Mouse (Mus musculus): Measurements from ENCODE around the gene Pgm5. TPM values are rescaled to one million over a fixed set of nuclear protein-coding genes. Genes with fewer than 3 reads are reported as not detected.

Pgm5 gene
- polyA plus RNA-seq (2015; fragmentation: Nextera tagmentation; extraction: Ambion mirVana) = 0.87 and 0.96 TPM in 2 replicates

- H3K4me2 ChIP-seq (ENCODE audit: low read length) = peak within 1 kb of the TSS; percentile 82
- WGBS = under 1% methylated on average over 36 of the region's 39 CpGs
- TF ChIP-seq CTCF (IDR thresholded peaks at IDR 0.05; ENCODE audit: low read depth) = peak; percentile 47; the same call in 1 of the 2 replicates
- H3K4me3 ChIP-seq (replicated peaks; ENCODE audit: low read depth, low read length) = peak within 1 kb of the TSS; percentile 53
- no peak within 1 kb of the TSS for H3K27ac ChIP-seq
- no peaks in the 10 kb centered on the region for H3K36me3 ChIP-seq (ENCODE audit: insufficient read depth, low read length)
- peaks cover 9% of the 10 kb centered on the region for H3K4me1 ChIP-seq (replicated peaks; ENCODE audit: insufficient read depth, low read length)
- H3K9ac ChIP-seq (ENCODE audit: low read depth, low read length) = peak within 1 kb of the TSS; percentile 59
- ATAC-seq (replicated peaks; ENCODE audit: low FRiP score, low read depth) (peak; percentile 52; the same call in 1 of the 2 replicates), DNase-seq (ENCODE audit: low spot score) (peak; percentile 79)
- no peaks in the 10 kb centered on the region for H3K27me3 ChIP-seq (ENCODE audit: insufficient read depth, low read length)
- no peaks in the 10 kb centered on the region for H3K9me3 ChIP-seq (replicated peaks; ENCODE audit: low read length)
These were observed at the start of gene Pgm5 for GRCm38 (mm10) chr19:24861612-24862451. Gene Pgm5 (minus strand): TSS chr19:24861855.

GRCm38 (mm10) chr19:24908385-24909155 lies 46.9 kb upstream of the Pgm5 start:
- 94% methylated on average over 3 of the region's 3 CpGs for WGBS
- H3K27me3 ChIP-seq (ENCODE audit: insufficient read depth, low read length) = peaks cover 8% of the 10 kb centered on the region; the same call in 1 of the 2 replicates
- no peak overlapping the region for H3K4me3 ChIP-seq (replicated peaks; ENCODE audit: low read depth, low read length)
- no peak for DNase-seq (ENCODE audit: low spot score)
- no peak for TF ChIP-seq CTCF (IDR thresholded peaks at IDR 0.05; ENCODE audit: low read depth)
- no peak overlapping the region for H3K9ac ChIP-seq (ENCODE audit: low read depth, low read length)
- H3K36me3 ChIP-seq (ENCODE audit: insufficient read depth, low read length) = no peaks in the 10 kb centered on the region
- no peak overlapping the region for H3K27ac ChIP-seq
- no peak overlapping the region for H3K4me2 ChIP-seq (ENCODE audit: low read length)
- H3K4me1 ChIP-seq (replicated peaks; ENCODE audit: insufficient read depth, low read length) = no peaks in the 10 kb centered on the region
- H3K9me3 ChIP-seq (replicated peaks; ENCODE audit: low read length) = no peaks in the 10 kb centered on the region
- no peak for ATAC-seq (replicated peaks; ENCODE audit: low FRiP score, low read depth)

DNA sequence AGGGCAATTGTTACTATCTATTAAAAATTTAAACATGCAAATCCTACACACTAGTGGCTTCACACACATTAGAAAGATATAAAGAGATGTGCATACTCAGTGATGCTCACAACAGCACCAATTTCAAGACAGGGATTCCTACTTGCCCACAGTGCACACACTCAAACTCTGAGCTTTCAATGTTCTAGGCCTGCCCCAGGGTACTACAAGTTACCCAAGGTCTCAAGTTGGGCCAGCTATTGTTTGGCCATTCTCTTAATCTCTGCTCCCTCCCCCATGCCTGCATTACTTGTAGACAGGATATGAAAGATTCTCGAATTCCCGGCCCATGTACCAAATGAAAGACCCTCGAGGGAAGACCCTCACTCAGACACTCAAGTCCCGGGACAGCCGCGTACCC lies 46.0 kb upstream of the Pgm5 start:
- H3K4me3 ChIP-seq (replicated peaks; ENCODE audit: low read depth, low read length) = no peak overlapping the region
- H3K27me3 ChIP-seq (ENCODE audit: insufficient read depth, low read length) = peaks cover 17% of the 10 kb centered on the region; the same call in 1 of the 2 replicates
- H3K27ac ChIP-seq = no peak overlapping the region
- ATAC-seq (replicated peaks; ENCODE audit: low FRiP score, low read depth) (no peak), DNase-seq (ENCODE audit: low spot score) (no peak)
- H3K4me1 ChIP-seq (replicated peaks; ENCODE audit: insufficient read depth, low read length) = no peaks in the 10 kb centered on the region
- TF ChIP-seq CTCF (IDR thresholded peaks at IDR 0.05; ENCODE audit: low read depth) = no peak
- no peak overlapping the region for H3K9ac ChIP-seq (ENCODE audit: low read depth, low read length)
- no peak overlapping the region for H3K4me2 ChIP-seq (ENCODE audit: low read length)
- no peaks in the 10 kb centered on the region for H3K36me3 ChIP-seq (ENCODE audit: insufficient read depth, low read length)
- WGBS = 80% methylated on average over 3 of the region's 6 CpGs
- H3K9me3 ChIP-seq (replicated peaks; ENCODE audit: low read length) = no peaks in the 10 kb centered on the region

GRCm38 (mm10) chr19:24902821-24903220 lies 41.2 kb upstream of the Pgm5 start:
- Histone ChIP-seq H3K9me3 (replicated peaks; ENCODE audit: low read length) (no peaks in the 10 kb centered on the region), H3K4me3 (replicated peaks; ENCODE audit: low read depth, low read length) (no peak overlapping the region), H3K4me1 (replicated peaks; ENCODE audit: insufficient read depth, low read length) (peaks cover 10% of the 10 kb centered on the region; the same call in 1 of the 2 replicates), H3K9ac (ENCODE audit: low read depth, low read length) (no peak overlapping the region), H3K4me2 (ENCODE audit: low read length) (no peak overlapping the region), H3K27ac (no peak overlapping the region), H3K36me3 (ENCODE audit: insufficient read depth, low read length) (no peaks in the 10 kb centered on the region), H3K27me3 (ENCODE audit: insufficient read depth, low read length) (peaks cover 57% of the 10 kb centered on the region)
- DNase-seq (ENCODE audit: low spot score) (no peak), ATAC-seq (replicated peaks; ENCODE audit: low FRiP score, low read depth) (no peak)
- 60% methylated on average over 2 of the region's 2 CpGs for WGBS
- no peak for TF ChIP-seq CTCF (IDR thresholded peaks at IDR 0.05; ENCODE audit: low read depth)

DNA sequence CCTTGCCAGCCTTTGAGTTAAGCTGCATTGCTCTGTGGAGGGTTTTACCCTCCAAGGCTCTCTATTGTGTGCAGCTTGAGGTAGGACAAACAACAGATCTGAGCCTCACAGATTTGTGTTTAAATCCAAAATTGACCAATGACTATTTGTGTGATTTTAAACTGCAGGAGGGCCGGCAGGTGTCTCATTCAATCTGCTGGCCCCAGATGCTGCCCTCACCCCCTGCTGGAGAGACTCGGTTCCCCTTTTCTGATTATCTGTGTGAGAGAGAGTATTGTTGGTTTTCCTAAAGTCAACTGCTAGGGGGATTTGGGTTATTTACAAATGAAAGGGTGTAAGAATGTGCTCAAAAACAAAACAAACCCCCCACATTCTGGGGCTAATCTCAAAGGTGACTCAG lies 40.6 kb upstream of the Pgm5 start:
- no peak for TF ChIP-seq CTCF (IDR thresholded peaks at IDR 0.05; ENCODE audit: low read depth)
- Histone ChIP-seq H3K27me3 (ENCODE audit: insufficient read depth, low read length) (peaks cover 62% of the 10 kb centered on the region), H3K4me1 (replicated peaks; ENCODE audit: insufficient read depth, low read length) (peaks cover 14% of the 10 kb centered on the region; the same call in 1 of the 2 replicates), H3K27ac (no peak overlapping the region), H3K36me3 (ENCODE audit: insufficient read depth, low read length) (no peaks in the 10 kb centered on the region), H3K9ac (ENCODE audit: low read depth, low read length) (no peak overlapping the region), H3K4me3 (replicated peaks; ENCODE audit: low read depth, low read length) (no peak overlapping the region), H3K4me2 (ENCODE audit: low read length) (no peak overlapping the region), H3K9me3 (replicated peaks; ENCODE audit: low read length) (no peaks in the 10 kb centered on the region)
- no peak for DNase-seq (ENCODE audit: low spot score)
- ATAC-seq (replicated peaks; ENCODE audit: low FRiP score, low read depth) = no peak
- WGBS = 4% methylated on average over 2 of the region's 2 CpGs

DNA sequence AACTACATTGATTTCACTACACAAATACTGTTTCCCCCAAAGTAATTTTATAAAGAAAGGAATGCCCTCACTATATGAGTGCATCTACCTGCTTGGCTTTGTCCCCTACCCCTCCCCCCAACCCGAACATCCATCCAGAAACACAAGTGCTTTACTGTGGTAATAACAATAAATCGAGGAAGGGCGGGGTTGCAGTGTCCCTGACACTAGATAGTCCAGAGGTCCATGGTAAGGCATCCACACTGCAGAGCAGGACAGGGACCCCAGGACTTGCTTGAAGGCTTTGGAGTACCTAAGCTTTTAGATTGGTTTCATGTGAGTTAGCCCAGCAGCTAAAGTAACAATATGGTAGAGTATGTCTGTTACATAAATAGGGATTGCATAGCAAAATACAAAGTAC lies 40.0 kb upstream of the Pgm5 start:
- 4% methylated on average over 3 of the region's 3 CpGs for WGBS
- DNase-seq (ENCODE audit: low spot score) = no peak

More for the DNA sequence above, 40.0 kb upstream of the Pgm5 start:
- Histone ChIP-seq H3K4me1 (replicated peaks; ENCODE audit: insufficient read depth, low read length) (peaks cover 15% of the 10 kb centered on the region; the same call in 1 of the 2 replicates), H3K4me2 (ENCODE audit: low read length) (no peak overlapping the region), H3K4me3 (replicated peaks; ENCODE audit: low read depth, low read length) (no peak overlapping the region), H3K36me3 (ENCODE audit: insufficient read depth, low read length) (no peaks in the 10 kb centered on the region), H3K27me3 (ENCODE audit: insufficient read depth, low read length) (peaks cover 68% of the 10 kb centered on the region), H3K9me3 (replicated peaks; ENCODE audit: low read length) (no peaks in the 10 kb centered on the region), H3K27ac (no peak overlapping the region), H3K9ac (ENCODE audit: low read depth, low read length) (no peak overlapping the region)
- ATAC-seq (replicated peaks; ENCODE audit: low FRiP score, low read depth) = no peak
- TF ChIP-seq CTCF (IDR thresholded peaks at IDR 0.05; ENCODE audit: low read depth) = no peak
